Mouse (Mus musculus) embryonic facial prominence, embryonic 10.5 days (tissue): ENCODE results near the gene Ugt1a6b. TPM values are rescaled to one million over a fixed set of nuclear protein-coding genes. Genes with fewer than 3 reads are reported as not detected.
A peak's percentile ranks its signal among the peaks of the same experiment; 100 is the strongest.
"Not testable (repeated sequence)": the region's sequence is repeated elsewhere in the genome, so short reads cannot be mapped to it uniquely, and the experiment has no call there.

Experiments
- DNase-seq: peaks from one replicate; pipeline ENCODE4 v3.0.0-alpha.2; 2017; ENCODE audit warnings: low spot score
- H3K27ac ChIP-seq: fragments of 300-500 bp; sonication (generic); replicated peaks from 2 replicates; pipeline ENCODE4 v1.5.1; 2016; ENCODE audit warnings: mild to moderate bottlenecking
- H3K27me3 ChIP-seq: fragments of 300-500 bp; sonication (generic); replicated peaks from 2 replicates; pipeline ENCODE4 v1.6.1; 2016; ENCODE audit warnings: low read depth, mild to moderate bottlenecking; ENCODE audit not compliant: poor library complexity, severe bottlenecking
- H3K36me3 ChIP-seq: fragments of 300-500 bp; sonication (generic); replicated peaks from 2 replicates; pipeline ENCODE4 v1.6.1; 2016; ENCODE audit warnings: mild to moderate bottlenecking, moderate library complexity
- H3K4me1 ChIP-seq: fragments of 300-500 bp; sonication (generic); 2 replicates; pipeline ENCODE4 v1.6.1; 2016
- H3K4me3 ChIP-seq: fragments of 300-500 bp; sonication (generic); 2 replicates; pipeline ENCODE4 v1.5.1; 2016; ENCODE audit warnings: mild to moderate bottlenecking, moderate library complexity
- H3K9me3 ChIP-seq: fragments of 300-500 bp; sonication (generic); 2 replicates; pipeline ENCODE4 v1.6.1; 2016; ENCODE audit warnings: mild to moderate bottlenecking
- WGBS: fragments of 180-500 bp; shearing (Covaris S2); methylation state at CpG from one replicate; pipeline ENCODE4 v1.1.7; 2016; 5-methylcytosine and 5-hydroxymethylcytosine counted together
- polyA plus RNA-seq: library from polyadenylated mRNA; unstranded; fragments of >200 nt; fragmentation: Nextera tagmentation; extraction: Ambion mirVana; gene quantifications from 2 replicates; pipeline ENCODE4 v1.2.1, GENCODE M21; 2016

The Ugt1a6b gene
- polyA plus RNA-seq, 1 experiment from 2014 or later: not detected

DNA sequence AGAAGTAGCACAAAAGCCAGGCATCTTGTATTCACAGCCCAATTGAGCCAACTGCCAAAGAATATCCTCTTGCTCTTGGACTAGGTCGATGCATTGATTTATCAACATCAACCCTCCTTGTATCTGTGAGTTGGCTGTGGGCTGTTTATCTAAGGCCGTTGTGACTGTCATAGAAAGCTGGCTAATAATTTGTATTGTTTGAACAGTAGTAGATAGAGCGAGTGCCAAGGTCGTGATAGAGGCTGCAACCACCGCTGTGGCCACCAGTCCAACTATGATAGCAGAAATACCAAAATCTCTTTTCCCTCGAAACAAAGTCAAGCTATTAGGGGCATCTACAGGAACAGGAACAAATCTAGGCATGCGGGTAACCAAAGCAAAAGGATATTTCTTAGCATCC, 69.1 kb downstream of the Ugt1a6b start:
- not testable (repeated sequence) for DNase-seq, H3K4me3 ChIP-seq, H3K36me3 ChIP-seq, H3K27ac ChIP-seq, H3K4me1 ChIP-seq, H3K27me3 ChIP-seq
- H3K9me3 ChIP-seq: peaks cover 18% of the 10 kb centered on the region
- WGBS: 84% methylated on average over 7 of the region's 7 CpGs

DNA sequence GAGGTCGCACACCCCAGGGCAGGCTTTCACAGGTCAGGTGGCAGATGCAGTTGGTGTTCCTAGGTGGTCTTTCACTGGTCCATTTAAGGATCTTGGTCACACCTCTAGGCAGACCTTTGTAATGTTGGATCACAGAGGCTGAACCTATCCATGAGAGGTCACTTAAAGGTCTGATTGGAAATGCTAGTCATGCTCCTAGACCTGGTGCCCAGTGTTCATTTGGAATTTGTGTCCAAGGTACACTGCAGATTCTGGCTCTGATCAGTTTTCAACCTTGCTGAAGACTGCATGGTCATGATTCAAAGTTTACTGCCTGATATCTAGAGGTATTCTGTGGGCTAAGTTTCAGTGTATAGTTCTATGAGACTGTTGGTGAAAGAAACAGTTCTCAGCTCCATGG, 76.6 kb downstream of the Ugt1a6b start:
- no peak overlapping the region for H3K4me3 ChIP-seq
- no peak for DNase-seq
- 88% methylated on average over 1 of the region's 1 CpGs for WGBS

GRCm38 (mm10) chr1:88186325-88186935, 83.4 kb downstream of the Ugt1a6b start:
- WGBS: 86% methylated on average over 5 of the region's 5 CpGs
- H3K27ac ChIP-seq: no peak overlapping the region
- no peaks in the 10 kb centered on the region for H3K9me3 ChIP-seq
- DNase-seq: no peak
- H3K27me3 ChIP-seq: no peaks in the 10 kb centered on the region
- H3K4me1 ChIP-seq: no peaks in the 10 kb centered on the region
- H3K4me3 ChIP-seq: no peak overlapping the region
- H3K36me3 ChIP-seq: no peaks in the 10 kb centered on the region

More for the DNA sequence above, 76.6 kb downstream of the Ugt1a6b start:
- Histone ChIP-seq H3K4me1 (no peaks in the 10 kb centered on the region), H3K9me3 (peaks cover 24% of the 10 kb centered on the region), H3K36me3 (no peaks in the 10 kb centered on the region), H3K27me3 (no peaks in the 10 kb centered on the region), H3K27ac (no peak overlapping the region)

DNA sequence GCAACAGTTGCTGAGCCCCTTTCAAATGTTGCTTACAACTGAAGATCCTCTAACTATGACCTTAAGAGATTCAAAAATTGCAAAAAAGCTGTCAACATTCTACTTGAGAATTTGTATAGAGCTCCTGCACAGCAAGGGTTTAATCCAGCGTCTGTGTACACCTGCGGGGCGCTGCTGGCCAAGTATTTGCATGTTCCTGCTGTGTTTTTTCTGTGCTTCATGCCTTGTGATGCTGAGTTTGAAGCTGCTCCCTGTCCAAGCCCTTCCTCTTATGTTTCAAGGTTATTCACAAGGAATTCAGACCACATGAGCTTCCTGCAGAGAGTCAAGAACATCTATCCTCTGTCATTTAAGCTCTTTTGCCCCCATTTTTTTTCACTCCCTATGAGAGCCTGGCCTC, 89.1 kb downstream of the Ugt1a6b start:
- DNase-seq: no peak
- WGBS: 69% methylated on average over 3 of the region's 3 CpGs

GRCm38 (mm10) chr1:88195687-88196086, 92.6 kb downstream of the Ugt1a6b start:
- no peaks in the 10 kb centered on the region for H3K36me3 ChIP-seq
- H3K4me3 ChIP-seq: no peak overlapping the region
- no peaks in the 10 kb centered on the region for H3K27me3 ChIP-seq
- H3K27ac ChIP-seq: no peak overlapping the region
- WGBS: 94% methylated on average over 1 of the region's 1 CpGs
- no peaks in the 10 kb centered on the region for H3K4me1 ChIP-seq
- DNase-seq: no peak
- H3K9me3 ChIP-seq: no peaks in the 10 kb centered on the region

More for the DNA sequence above, 89.1 kb downstream of the Ugt1a6b start:
- Histone ChIP-seq H3K27me3 (no peaks in the 10 kb centered on the region), H3K27ac (no peak overlapping the region), H3K36me3 (no peaks in the 10 kb centered on the region), H3K4me1 (no peaks in the 10 kb centered on the region), H3K9me3 (no peaks in the 10 kb centered on the region), H3K4me3 (no peak overlapping the region)

- 81% methylated on average over 3 of the region's 3 CpGs for WGBS
- no peak overlapping the region for H3K4me3 ChIP-seq
Measured at GRCm38 (mm10) chr1:88197443-88197842, 94.4 kb downstream of the Ugt1a6b start.

DNA sequence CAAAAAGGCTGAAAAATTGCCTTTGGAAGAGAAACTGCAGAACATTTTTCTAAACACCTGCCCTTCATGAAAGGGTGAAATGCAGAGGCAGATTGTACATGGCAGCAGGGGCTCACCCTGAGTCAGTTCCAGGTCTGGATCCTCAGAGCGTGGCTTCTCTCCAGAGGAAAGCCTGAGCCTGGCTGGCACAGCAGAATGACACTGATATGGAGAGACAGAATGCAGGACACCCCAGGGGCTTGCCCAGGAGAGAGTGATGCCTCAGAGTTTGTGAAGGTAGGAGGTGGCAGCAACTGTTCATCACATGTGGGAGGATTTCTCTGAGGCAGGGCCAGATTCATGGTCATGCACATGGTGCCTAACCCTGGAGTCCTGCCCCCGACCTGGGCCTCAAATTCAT, 96.9 kb downstream of the Ugt1a6b start:
- 0 out of 2 replicates have a peak, but pooled peaks cover 3% of the 10 kb centered on the region for H3K36me3 ChIP-seq
- H3K27me3 ChIP-seq: peaks cover 6% of the 10 kb centered on the region; the same call in 1 of the 2 replicates
- H3K4me3 ChIP-seq: no peak overlapping the region
- DNase-seq: no peak
- peaks cover under 1% of the 10 kb centered on the region for H3K4me1 ChIP-seq
- no peak overlapping the region for H3K27ac ChIP-seq
- WGBS: 70% methylated on average over 2 of the region's 2 CpGs
- H3K9me3 ChIP-seq: peaks cover 13% of the 10 kb centered on the region; the same call in 1 of the 2 replicates

More at GRCm38 (mm10) chr1:88197443-88197842, 94.4 kb downstream of the Ugt1a6b start:
- no peaks in the 10 kb centered on the region for H3K9me3 ChIP-seq
- no peak overlapping the region for H3K27ac ChIP-seq
- no peaks in the 10 kb centered on the region for H3K27me3 ChIP-seq
- no peaks in the 10 kb centered on the region for H3K4me1 ChIP-seq
- H3K36me3 ChIP-seq: no peaks in the 10 kb centered on the region
- no peak for DNase-seq

- Histone ChIP-seq H3K27ac (no peak within 1 kb of the TSS), H3K4me3 (no peak within 1 kb of the TSS), H3K4me1 (peaks cover 5% of the 10 kb centered on the region), H3K9me3 (peaks cover 14% of the 10 kb centered on the region; the same call in 1 of the 2 replicates), H3K36me3 (0 out of 2 replicates have a peak, but pooled peaks cover 3% of the 10 kb centered on the region), H3K27me3 (peaks cover 7% of the 10 kb centered on the region; the same call in 1 of the 2 replicates)
- 83% methylated on average over 7 of the region's 7 CpGs for WGBS
- no peak for DNase-seq
Measured at GRCm38 (mm10) chr1:88200456-88200855, 97.4 kb downstream of the Ugt1a6b start, which contains the start of gene Ugt1a2. Ugt1a2 (plus strand) TSS chr1:88200601.

- peaks cover 17% of the 10 kb centered on the region for H3K9me3 ChIP-seq
- 7% methylated on average over 62 of the region's 62 CpGs for WGBS
- H3K27ac ChIP-seq: peak within 1 kb of the TSS; percentile 91
- peak within 1 kb of the TSS; percentile 67 for H3K4me3 ChIP-seq
- peaks cover 8% of the 10 kb centered on the region for H3K4me1 ChIP-seq
- peak; percentile 90 for DNase-seq
- H3K27me3 ChIP-seq: peaks cover 15% of the 10 kb centered on the region
- H3K36me3 ChIP-seq: 0 out of 2 replicates have a peak, but pooled peaks cover 3% of the 10 kb centered on the region
Measured at GRCm38 (mm10) chr1:88205294-88205922, 102.4 kb downstream of the Ugt1a6b start, which contains the start of gene Dnajb3. Dnajb3 (minus strand) TSS chr1:88205782.

DNA sequence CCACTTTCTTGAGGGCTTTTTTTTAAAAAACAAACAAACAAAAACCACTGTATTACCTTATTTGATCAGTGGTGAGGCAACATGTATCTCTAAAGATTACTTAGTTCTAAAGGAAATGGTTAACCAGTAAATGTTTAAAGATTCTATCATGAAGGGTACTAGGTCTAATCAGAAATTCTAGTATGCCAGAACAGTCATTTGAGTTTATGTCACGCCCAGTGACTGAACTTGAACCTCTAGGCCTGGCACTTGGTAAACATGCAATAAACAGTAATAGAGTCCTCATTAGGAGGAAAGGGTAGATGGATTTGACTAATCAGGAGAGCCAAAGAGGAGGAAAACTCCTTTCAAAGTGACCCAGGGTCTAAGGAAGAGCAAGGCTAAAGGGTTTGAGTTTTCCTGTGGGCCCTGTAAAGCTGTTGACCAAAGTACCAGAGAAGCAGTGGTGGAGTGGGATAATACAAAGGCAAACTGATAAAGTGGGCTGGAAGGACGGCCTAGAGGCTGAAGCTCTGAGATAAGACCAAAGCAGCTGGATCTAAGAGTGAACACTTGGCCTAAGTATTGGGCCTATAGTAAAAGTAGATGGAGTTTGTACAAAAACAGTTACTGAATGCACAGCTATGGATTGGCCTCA, 103.9 kb downstream of the Ugt1a6b start:
- no peak overlapping the region for H3K4me3 ChIP-seq
- peaks cover 24% of the 10 kb centered on the region for H3K9me3 ChIP-seq
- H3K4me1 ChIP-seq: peaks cover 8% of the 10 kb centered on the region
- H3K27me3 ChIP-seq: peaks cover 15% of the 10 kb centered on the region
- H3K36me3 ChIP-seq: 0 out of 2 replicates have a peak, but pooled peaks cover 3% of the 10 kb centered on the region
- WGBS: 76% methylated on average over 2 of the region's 2 CpGs
- no peak overlapping the region for H3K27ac ChIP-seq
- DNase-seq: no peak

DNA sequence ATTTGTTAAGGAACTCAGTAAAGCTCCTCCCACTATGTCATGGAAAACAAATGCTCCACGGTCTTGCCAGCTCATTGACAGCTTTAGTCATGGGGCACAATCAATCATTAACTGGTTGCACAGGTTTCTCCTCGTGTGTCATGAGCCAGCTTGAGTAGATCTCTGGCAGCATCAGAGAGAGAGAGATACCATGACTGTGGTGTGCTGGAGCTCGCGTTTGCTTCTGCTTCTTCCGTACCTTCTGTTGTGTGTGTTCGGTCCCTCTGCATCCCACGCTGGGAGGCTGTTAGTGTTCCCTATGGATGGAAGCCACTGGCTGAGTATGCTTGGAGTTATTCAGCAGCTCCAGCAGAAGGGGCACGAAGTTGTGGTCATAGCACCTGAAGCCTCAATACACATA, 108.8 kb downstream of the Ugt1a6b start, which contains the start of gene Ugt1a1:
Gene Ugt1a1 (plus strand): TSS at position 148 of the 400 bp plus-strand sequence.
- no peak within 1 kb of the TSS for H3K27ac ChIP-seq
- no peaks in the 10 kb centered on the region for H3K4me1 ChIP-seq
- no peak for DNase-seq
- peaks cover 52% of the 10 kb centered on the region for H3K9me3 ChIP-seq
- no peaks in the 10 kb centered on the region for H3K36me3 ChIP-seq
- WGBS: 69% methylated on average over 8 of the region's 8 CpGs
- H3K4me3 ChIP-seq: no peak within 1 kb of the TSS
- peaks cover 5% of the 10 kb centered on the region for H3K27me3 ChIP-seq

DNA sequence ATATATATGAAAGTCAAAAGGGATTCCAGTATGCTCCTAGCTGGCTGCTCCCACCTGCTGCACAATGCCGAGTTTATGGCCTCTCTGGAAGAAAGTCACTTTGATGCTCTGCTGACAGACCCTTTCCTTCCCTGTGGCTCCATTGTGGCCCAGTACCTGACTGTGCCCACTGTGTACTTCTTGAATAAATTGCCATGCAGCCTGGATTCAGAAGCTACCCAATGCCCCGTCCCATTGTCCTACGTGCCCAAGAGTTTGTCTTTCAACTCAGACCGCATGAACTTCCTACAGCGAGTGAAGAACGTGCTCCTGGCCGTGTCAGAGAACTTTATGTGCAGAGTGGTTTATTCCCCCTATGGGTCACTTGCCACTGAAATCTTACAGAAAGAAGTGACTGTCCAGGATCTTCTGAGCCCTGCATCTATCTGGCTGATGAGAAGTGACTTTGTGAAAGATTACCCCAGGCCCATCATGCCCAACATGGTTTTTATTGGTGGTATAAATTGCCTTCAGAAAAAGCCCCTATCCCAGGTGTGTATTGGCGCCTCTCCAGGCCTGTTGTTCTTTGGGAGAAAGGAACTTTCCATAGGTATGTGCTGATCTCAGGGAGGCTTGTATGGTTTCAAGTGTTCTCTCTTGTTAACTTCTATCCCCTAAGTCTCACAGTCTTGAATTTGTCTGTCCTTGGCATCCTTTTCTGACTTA, 109.4 kb downstream of the Ugt1a6b start:
- DNase-seq: no peak
- 63% methylated on average over 8 of the region's 8 CpGs for WGBS
- H3K9me3 ChIP-seq: peaks cover 52% of the 10 kb centered on the region
- no peak overlapping the region for H3K27ac ChIP-seq
- no peaks in the 10 kb centered on the region for H3K27me3 ChIP-seq
- H3K36me3 ChIP-seq: no peaks in the 10 kb centered on the region
- H3K4me1 ChIP-seq: no peaks in the 10 kb centered on the region
- H3K4me3 ChIP-seq: no peak overlapping the region
